Mouse (Mus musculus) cerebellum, postnatal 10 days (tissue): Measurements from ENCODE around the gene Mt3.
A peak's percentile ranks its signal among the peaks of the same experiment; 100 is the strongest.

Experiments used
- DNase-seq, 2 experiments: peaks; one replicate each; pipeline ENCODE4 v3.0.0; 2021; ENCODE audit warnings: mixed read lengths in 2 of 2

Gene Mt3

DNA sequence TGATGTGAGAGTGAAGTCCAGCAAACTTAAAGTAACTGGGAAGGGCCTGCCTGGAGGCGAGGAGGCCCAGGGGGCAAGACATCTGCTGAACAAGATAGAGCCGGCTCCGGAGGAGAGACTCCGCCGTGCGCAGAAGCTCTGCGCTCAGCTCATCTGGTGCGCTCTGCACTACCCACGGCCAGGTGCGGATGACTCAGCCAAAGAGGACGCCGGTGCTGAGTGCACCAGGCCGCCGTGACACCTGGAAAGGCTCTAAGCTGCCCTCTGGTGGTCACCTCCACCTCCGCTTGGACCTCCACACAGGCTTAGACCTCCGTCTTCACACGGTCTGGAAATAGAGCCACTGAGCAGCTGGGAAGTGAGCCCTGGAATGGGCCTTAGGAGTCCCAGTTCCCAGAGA, 34.1 kb downstream of the Mt3 start:
- peak; percentile 88 to 91 for DNase-seq

DNA sequence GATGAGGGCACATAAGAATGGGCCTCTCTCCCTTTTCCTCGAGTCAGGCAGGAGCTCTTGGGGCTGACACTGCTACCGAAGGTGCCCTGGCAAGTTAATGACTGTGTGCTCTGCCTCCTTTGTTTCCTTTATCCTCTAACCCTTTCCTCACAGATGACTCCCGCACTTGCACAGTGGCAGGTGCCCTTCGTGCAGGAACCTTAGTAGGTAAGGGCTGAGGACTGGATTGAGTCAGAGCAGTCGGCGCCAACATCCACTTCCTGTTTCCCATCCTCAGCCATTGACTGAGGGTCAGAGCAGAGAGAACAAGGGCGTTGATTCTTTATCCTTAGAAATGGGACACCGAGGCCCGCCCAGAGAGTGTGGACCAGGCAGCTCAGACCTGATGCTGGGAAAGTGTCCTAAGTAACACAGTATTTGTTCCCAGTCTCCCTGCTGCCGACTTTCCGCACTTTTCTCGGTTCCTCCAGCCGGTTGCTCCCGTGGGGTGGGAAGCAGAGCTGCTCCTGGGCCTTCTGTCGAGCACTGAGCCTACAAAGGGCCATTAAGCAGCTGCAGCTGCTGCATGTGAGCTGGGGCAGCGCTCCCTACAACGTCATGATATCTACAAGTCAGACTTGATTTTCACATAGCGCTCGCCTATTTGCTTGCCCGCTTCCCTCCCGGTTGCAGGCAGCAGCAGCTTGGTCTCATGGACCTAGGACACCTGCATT, 35.0 kb downstream of the Mt3 start:
- DNase-seq = no peak

DNA sequence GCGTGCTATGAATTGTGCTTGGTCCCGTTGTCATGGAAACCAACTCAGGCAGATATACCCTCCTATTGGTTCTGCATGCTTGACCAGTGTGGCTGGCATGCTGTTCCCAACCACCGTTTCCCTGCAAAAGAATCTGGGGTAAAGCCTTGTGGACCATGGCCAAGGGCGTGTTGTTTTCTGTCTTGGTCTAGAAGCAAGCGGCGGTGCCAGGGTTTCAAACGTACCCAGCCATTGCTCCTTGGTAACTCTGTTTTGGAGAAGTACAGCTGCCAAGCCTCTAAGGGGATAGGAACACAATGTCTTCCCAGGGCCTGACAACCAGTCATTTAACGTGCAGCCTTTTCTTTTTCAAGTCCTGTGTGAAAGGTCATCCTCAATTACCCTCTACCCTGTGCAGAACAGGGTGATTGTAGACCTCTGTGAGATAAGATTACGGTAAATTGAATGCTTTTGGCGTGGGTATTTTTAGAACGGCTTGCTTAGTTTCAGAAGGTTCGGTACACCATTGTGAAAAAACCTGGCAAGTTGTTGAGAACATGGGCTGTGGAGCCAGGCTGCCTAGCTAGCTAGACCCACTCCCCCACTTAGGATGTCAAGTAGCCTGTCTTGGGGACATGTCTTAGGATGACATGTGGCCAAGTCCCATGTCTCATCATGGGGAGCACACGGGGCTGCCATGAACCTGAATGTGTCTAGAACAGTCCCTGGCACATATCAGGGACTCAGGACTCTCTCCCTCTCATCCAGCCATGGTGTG, 37.0 kb downstream of the Mt3 start:
- peak; percentile 52 to 68 for DNase-seq

DNA sequence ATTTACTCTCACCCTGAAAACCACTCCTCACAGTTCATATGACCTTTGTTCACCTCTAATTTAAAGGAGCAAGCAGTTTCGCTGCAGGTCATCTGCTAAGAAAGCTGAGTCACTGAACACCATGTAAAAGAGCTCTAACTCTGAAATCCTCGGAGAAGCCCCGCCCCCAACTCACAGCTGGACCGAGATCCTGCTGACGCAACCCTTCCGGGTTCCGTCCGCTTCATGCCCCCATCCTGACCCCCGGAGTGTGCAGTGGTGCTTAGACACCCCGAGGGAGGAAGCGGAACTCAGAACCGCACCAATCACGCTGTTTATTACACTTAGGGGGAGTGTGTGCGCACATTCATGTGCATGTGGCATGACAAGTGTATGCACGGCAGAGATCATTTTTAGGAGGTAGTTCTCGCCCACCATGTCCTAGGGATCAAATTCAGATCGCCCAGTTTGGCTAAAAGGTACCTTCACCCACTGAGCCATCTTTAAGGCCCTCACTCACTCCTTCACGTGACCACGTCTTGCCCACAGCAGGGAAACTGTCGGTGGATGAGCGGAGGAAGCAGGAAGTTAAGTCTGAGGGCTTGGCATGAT, 38.8 kb downstream of the Mt3 start:
- peak in 1 of 2 experiments; percentile 33 for DNase-seq

DNA sequence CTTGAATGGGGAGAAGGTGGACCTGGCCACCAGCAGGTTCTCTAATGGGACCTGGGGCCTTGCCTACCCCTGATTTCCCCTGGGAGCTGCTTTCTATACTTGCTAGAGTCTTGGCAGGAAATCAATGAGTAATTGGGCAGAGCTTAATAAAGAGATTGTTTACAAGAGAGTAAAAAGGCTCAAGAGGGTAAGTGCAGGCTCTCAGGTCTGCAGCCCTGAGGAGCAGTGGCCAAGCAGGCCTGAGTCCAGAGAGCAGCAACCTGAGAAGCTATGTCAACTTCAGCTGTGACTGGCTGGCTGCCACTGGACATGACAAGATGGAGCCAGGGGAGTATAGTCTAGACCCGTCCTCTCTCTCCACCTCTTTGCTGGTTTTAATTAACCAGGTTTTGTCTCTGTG, 40.5 kb downstream of the Mt3 start:
- DNase-seq = no peak

DNA sequence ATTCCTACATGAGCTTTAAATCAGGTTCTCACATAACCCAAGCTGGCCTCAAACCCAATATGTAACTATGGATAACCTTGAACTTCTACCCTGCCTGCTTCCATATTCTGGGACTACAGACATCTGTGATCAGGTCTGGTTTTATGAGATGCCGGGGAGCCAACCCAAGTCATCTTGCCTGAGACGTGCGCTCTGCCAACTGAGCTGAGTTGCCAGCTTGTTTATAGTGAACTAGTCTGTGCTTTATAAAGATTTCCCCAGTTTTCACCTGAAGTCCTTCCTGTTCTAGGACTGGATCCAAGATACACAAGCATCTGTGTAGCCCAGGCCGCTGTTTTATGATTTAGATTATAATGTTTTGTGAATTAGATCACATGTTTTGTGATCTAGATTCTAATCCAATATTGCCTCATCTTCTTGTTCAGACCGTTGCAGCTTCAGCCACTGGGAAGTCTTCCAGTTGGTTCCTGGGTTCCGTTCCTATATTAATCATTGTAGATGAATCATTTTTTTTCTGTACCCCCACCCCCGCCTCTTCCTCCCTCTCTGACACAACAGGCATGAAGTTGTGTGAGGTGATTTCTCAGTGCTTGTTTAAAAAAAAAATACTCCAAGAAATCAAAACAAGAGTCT, 42.3 kb downstream of the Mt3 start:
- DNase-seq = no peak

DNA sequence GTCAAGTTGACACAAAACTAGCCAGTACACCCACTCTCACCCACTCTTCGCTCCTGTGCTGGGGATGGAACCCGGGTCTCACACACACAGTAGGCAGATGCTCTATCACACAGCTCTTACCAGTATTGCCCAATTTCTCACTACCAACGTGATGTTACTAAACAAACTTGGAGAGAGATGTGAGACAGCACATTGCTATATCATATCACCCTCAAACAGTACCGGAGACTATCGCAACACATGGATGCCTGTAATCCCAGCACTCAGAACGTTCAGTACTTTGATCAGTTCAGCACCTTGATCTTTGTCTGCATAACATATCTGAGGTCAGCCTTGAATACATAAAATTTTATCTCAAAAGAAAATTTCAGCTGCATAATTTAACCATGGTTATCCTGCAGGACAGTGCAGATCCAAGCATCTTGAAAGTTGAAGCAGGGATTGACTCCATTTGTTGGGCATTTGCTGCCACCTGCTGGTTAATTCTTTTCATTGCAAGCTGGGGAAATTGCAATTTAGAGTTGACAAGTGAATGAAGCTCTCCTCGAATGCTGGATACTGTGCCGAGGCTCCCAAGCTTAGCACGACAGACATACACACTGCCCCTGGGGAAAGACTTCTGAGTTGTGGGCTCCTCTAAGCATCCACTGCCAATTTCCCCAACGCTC, 46.9 kb downstream of the Mt3 start:
- DNase-seq = peak; percentile 73 to 84
